Mouse (Mus musculus) hindbrain, embryonic 10.5 days (tissue): Measurements from ENCODE around the gene Zfp697. TPM values are rescaled to one million over a fixed set of nuclear protein-coding genes. Genes with fewer than 3 reads are reported as not detected.
"Not testable (repeated sequence)": the region's sequence is repeated elsewhere in the genome, so short reads cannot be mapped to it uniquely, and the experiment has no call there.

Source experiments
- DNase-seq: peaks from one replicate; pipeline ENCODE4 v3.0.0-alpha.2; 2017; ENCODE audit warnings: low spot score
- H3K27ac ChIP-seq: fragments of 300-500 bp; sonication (generic); 2 replicates; pipeline ENCODE4 v1.5.1; 2016; ENCODE audit warnings: mild to moderate bottlenecking, moderate library complexity
- H3K27me3 ChIP-seq: fragments of 300-500 bp; sonication (generic); 2 replicates; pipeline ENCODE4 v1.6.1; 2016; ENCODE audit warnings: mild to moderate bottlenecking; ENCODE audit not compliant: poor library complexity, insufficient read depth, severe bottlenecking
- H3K36me3 ChIP-seq: fragments of 300-500 bp; sonication (generic); 2 replicates; pipeline ENCODE4 v1.6.1; 2016; ENCODE audit warnings: mild to moderate bottlenecking, moderate library complexity
- H3K4me1 ChIP-seq: fragments of 300-500 bp; sonication (generic); replicated peaks from 2 replicates; pipeline ENCODE4 v1.6.1; 2016; ENCODE audit warnings: mild to moderate bottlenecking
- H3K4me3 ChIP-seq: fragments of 300-500 bp; sonication (generic); 2 replicates; pipeline ENCODE4 v1.5.1; 2016; ENCODE audit warnings: mild to moderate bottlenecking, moderate library complexity
- H3K9me3 ChIP-seq: fragments of 300-500 bp; sonication (generic); 2 replicates; pipeline ENCODE4 v1.6.1; 2016; ENCODE audit warnings: mild to moderate bottlenecking, moderate library complexity
- WGBS: fragments of 180-500 bp; shearing (Covaris S2); methylation state at CpG from one replicate; pipeline ENCODE4 v1.1.7; 2016; 5-methylcytosine and 5-hydroxymethylcytosine counted together
- polyA plus RNA-seq: library from polyadenylated mRNA; unstranded; fragments of >200 nt; fragmentation: Nextera tagmentation; extraction: Ambion mirVana; gene quantifications from 2 replicates; pipeline ENCODE4 v1.2.1, GENCODE M21; 2016

The Zfp697 gene
- polyA plus RNA-seq, 1 experiment from 2014 or later, result 8.0 TPM

- 7% methylated on average over 17 of the region's 17 CpGs for WGBS
- peaks cover 3% of the 10 kb centered on the region; the same call in 1 of the 2 replicates for H3K27me3 ChIP-seq
Observed at GRCm38 (mm10) chr3:98381677-98382245, 500 bp upstream of the Zfp697 start.

GRCm38 (mm10) chr3:98383024-98383790, 946 bp downstream of the Zfp697 start:
- Histone ChIP-seq H3K27ac (peak overlapping the region; percentile 95), H3K9me3 (no peaks in the 10 kb centered on the region), H3K4me3 (peak overlapping the region; percentile 88), H3K4me1 (peaks cover 36% of the 10 kb centered on the region), H3K36me3 (no peaks in the 10 kb centered on the region), H3K27me3 (peaks cover 3% of the 10 kb centered on the region; the same call in 1 of the 2 replicates)
- no peak for DNase-seq
- WGBS, result 12% methylated on average over 21 of the region's 21 CpGs

More at GRCm38 (mm10) chr3:98381677-98382245, 500 bp upstream of the Zfp697 start:
- Histone ChIP-seq H3K4me3 (peak overlapping the region; percentile 88), H3K4me1 (peaks cover 35% of the 10 kb centered on the region), H3K27ac (peak overlapping the region; percentile 95), H3K36me3 (no peaks in the 10 kb centered on the region), H3K9me3 (no peaks in the 10 kb centered on the region)
- DNase-seq, result no peak

GRCm38 (mm10) chr3:98387086-98387485, 4.8 kb downstream of the Zfp697 start:
- Histone ChIP-seq H3K9me3 (no peaks in the 10 kb centered on the region), H3K36me3 (no peaks in the 10 kb centered on the region), H3K27me3 (no peaks in the 10 kb centered on the region), H3K4me3 (no peak overlapping the region), H3K27ac (no peak overlapping the region), H3K4me1 (peaks cover 20% of the 10 kb centered on the region)
- WGBS, result 80% methylated on average over 4 of the region's 4 CpGs
- no peak for DNase-seq

- Histone ChIP-seq H3K4me3 (no peak overlapping the region), H3K9me3 (no peaks in the 10 kb centered on the region), H3K4me1 (peaks cover 19% of the 10 kb centered on the region), H3K27ac (no peak overlapping the region), H3K36me3 (no peaks in the 10 kb centered on the region), H3K27me3 (no peaks in the 10 kb centered on the region)
- 85% methylated on average over 7 of the region's 7 CpGs for WGBS
- no peak for DNase-seq
Observed at GRCm38 (mm10) chr3:98387756-98388155, 5.5 kb downstream of the Zfp697 start.

- no peak for DNase-seq
- no peak overlapping the region for H3K4me3 ChIP-seq
- WGBS, result 59% methylated on average over 3 of the region's 3 CpGs
- H3K27me3 ChIP-seq, result no peaks in the 10 kb centered on the region
- no peaks in the 10 kb centered on the region for H3K9me3 ChIP-seq
- peaks cover 6% of the 10 kb centered on the region; the same call in 1 of the 2 replicates for H3K4me1 ChIP-seq
- H3K27ac ChIP-seq, result no peak overlapping the region
- no peaks in the 10 kb centered on the region for H3K36me3 ChIP-seq
Observed at GRCm38 (mm10) chr3:98389305-98389704, 7.0 kb downstream of the Zfp697 start.

- not testable (repeated sequence) for H3K9me3 ChIP-seq, H3K4me3 ChIP-seq, H3K27ac ChIP-seq, H3K36me3 ChIP-seq, DNase-seq, H3K27me3 ChIP-seq, H3K4me1 ChIP-seq
- WGBS, result 94% methylated on average over 9 of the region's 9 CpGs
Observed at GRCm38 (mm10) chr3:98404268-98404895, 22.1 kb downstream of the Zfp697 start.

- not testable (repeated sequence) for H3K9me3 ChIP-seq, H3K27ac ChIP-seq, DNase-seq, H3K27me3 ChIP-seq, H3K4me1 ChIP-seq, H3K4me3 ChIP-seq, H3K36me3 ChIP-seq
- WGBS, result 92% methylated on average over 6 of the region's 6 CpGs
Observed at GRCm38 (mm10) chr3:98405877-98406276, 23.6 kb downstream of the Zfp697 start.

- whole genome bisulfite sequencing, result 73% methylated on average over 12 of the region's 12 CpGs
- not testable (repeated sequence) for H3K27me3 ChIP-seq, H3K27ac ChIP-seq, H3K4me3 ChIP-seq, DNase-seq, H3K36me3 ChIP-seq, H3K4me1 ChIP-seq, H3K9me3 ChIP-seq
Observed at GRCm38 (mm10) chr3:98406569-98407144, 24.4 kb downstream of the Zfp697 start.

GRCm38 (mm10) chr3:98407261-98407780, 25.1 kb downstream of the Zfp697 start:
- not testable (repeated sequence) for H3K9me3 ChIP-seq, H3K4me1 ChIP-seq, H3K36me3 ChIP-seq, H3K27me3 ChIP-seq, DNase-seq, H3K27ac ChIP-seq, H3K4me3 ChIP-seq
- WGBS, result 65% methylated on average over 5 of the region's 5 CpGs

- not testable (repeated sequence) for DNase-seq, H3K9me3 ChIP-seq, H3K4me3 ChIP-seq, H3K36me3 ChIP-seq, H3K4me1 ChIP-seq, H3K27me3 ChIP-seq, H3K27ac ChIP-seq
- 92% methylated on average over 18 of the region's 27 CpGs for WGBS
Observed at GRCm38 (mm10) chr3:98410619-98411580, 28.6 kb downstream of the Zfp697 start.

GRCm38 (mm10) chr3:98413733-98414132, 31.5 kb downstream of the Zfp697 start:
- no peaks in the 10 kb centered on the region for H3K36me3 ChIP-seq
- H3K4me3 ChIP-seq, result no peak overlapping the region
- H3K27ac ChIP-seq, result no peak overlapping the region
- WGBS, result 85% methylated on average over 2 of the region's 2 CpGs
- no peaks in the 10 kb centered on the region for H3K9me3 ChIP-seq
- no peaks in the 10 kb centered on the region for H3K4me1 ChIP-seq
- DNase-seq, result no peak
- no peaks in the 10 kb centered on the region for H3K27me3 ChIP-seq

- no peaks in the 10 kb centered on the region for H3K36me3 ChIP-seq
- H3K4me3 ChIP-seq, result no peak overlapping the region
- DNase-seq, result no peak
- 0 out of 2 replicates have a peak, but pooled peaks cover 3% of the 10 kb centered on the region for H3K4me1 ChIP-seq
- H3K27ac ChIP-seq, result no peak overlapping the region
- no peaks in the 10 kb centered on the region for H3K9me3 ChIP-seq
- H3K27me3 ChIP-seq, result no peaks in the 10 kb centered on the region
- 85% methylated on average over 3 of the region's 3 CpGs for WGBS
Observed at GRCm38 (mm10) chr3:98414296-98414695, 32.0 kb downstream of the Zfp697 start.
